Mouse (Mus musculus): ENCODE data around the gene Arpc5.
"Not testable (repeated sequence)": the region's sequence is repeated elsewhere in the genome, so short reads cannot be mapped to it uniquely, and the experiment has no call there.

Gene Arpc5

GRCm38 (mm10) chr1:152766032-152766772, at the start of gene Arpc5, which contains the start of gene Rgl1:
Arpc5 (plus strand) TSS chr1:152766542.
Rgl1 (minus strand) TSS chr1:152766351.
- peak; percentile 97 for DNase-seq (ENCODE audit: low read depth, low spot score)

- no peak for DNase-seq (ENCODE audit: low read depth, low spot score)
Observed at GRCm38 (mm10) chr1:152717329-152717728, 49.0 kb upstream of the Arpc5 start.

- no peak for DNase-seq (ENCODE audit: low read depth, low spot score)
Observed at GRCm38 (mm10) chr1:152718200-152718599, 48.1 kb upstream of the Arpc5 start.

- DNase-seq (ENCODE audit: low read depth, low spot score) = no peak
Observed at GRCm38 (mm10) chr1:152720969-152721368, 45.4 kb upstream of the Arpc5 start.

- DNase-seq (ENCODE audit: low read depth, low spot score) = no peak
Observed at GRCm38 (mm10) chr1:152721535-152722198, 44.7 kb upstream of the Arpc5 start.

- DNase-seq (ENCODE audit: low read depth, low spot score) = no peak
Observed at GRCm38 (mm10) chr1:152724286-152724685, 42.1 kb upstream of the Arpc5 start.

- DNase-seq (ENCODE audit: low read depth, low spot score) = no peak
Observed at GRCm38 (mm10) chr1:152726095-152726494, 40.2 kb upstream of the Arpc5 start.

- DNase-seq (ENCODE audit: low read depth, low spot score) = no peak
Observed at GRCm38 (mm10) chr1:152727604-152728236, 38.6 kb upstream of the Arpc5 start.

GRCm38 (mm10) chr1:152738793-152739192, 27.5 kb upstream of the Arpc5 start:
- DNase-seq (ENCODE audit: low read depth, low spot score) = no peak

- no peak for DNase-seq (ENCODE audit: low read depth, low spot score)
Observed at GRCm38 (mm10) chr1:152739374-152739773, 27.0 kb upstream of the Arpc5 start.

- no peak for DNase-seq (ENCODE audit: low read depth, low spot score)
Observed at GRCm38 (mm10) chr1:152743095-152743826, 23.1 kb upstream of the Arpc5 start.

- peak; percentile 76 for DNase-seq (ENCODE audit: low read depth, low spot score)
Observed at GRCm38 (mm10) chr1:152746426-152746825, 19.9 kb upstream of the Arpc5 start.

- no peak for DNase-seq (ENCODE audit: low read depth, low spot score)
Observed at GRCm38 (mm10) chr1:152749276-152749675, 17.1 kb upstream of the Arpc5 start.

GRCm38 (mm10) chr1:152750312-152750965, 15.9 kb upstream of the Arpc5 start, which contains the start of gene Apobec4:
Apobec4 (plus strand) TSS chr1:152750551.
- no peak for DNase-seq (ENCODE audit: low read depth, low spot score)

- DNase-seq (ENCODE audit: low read depth, low spot score) = no peak
Observed at GRCm38 (mm10) chr1:152761791-152762190, 4.6 kb upstream of the Arpc5 start.

GRCm38 (mm10) chr1:152766804-152767748, 734 bp downstream of the Arpc5 start:
- DNase-seq (ENCODE audit: low read depth, low spot score) = no peak

GRCm38 (mm10) chr1:152767749-152768488, 1.6 kb downstream of the Arpc5 start:
- DNase-seq (ENCODE audit: low read depth, low spot score) = peak; percentile 67

- no peak for DNase-seq (ENCODE audit: low read depth, low spot score)
Observed at GRCm38 (mm10) chr1:152771016-152771415, 4.7 kb downstream of the Arpc5 start.

GRCm38 (mm10) chr1:152774601-152775000, 8.3 kb downstream of the Arpc5 start:
- not testable (repeated sequence) for DNase-seq (ENCODE audit: low read depth, low spot score)
